Mouse (Mus musculus) heart, embryonic 14.5 days (tissue): Measurements from ENCODE around the gene B3gnt7. TPM values are rescaled to one million over a fixed set of nuclear protein-coding genes. Genes with fewer than 3 reads are reported as not detected.
"Not testable (repeated sequence)": the region's sequence is repeated elsewhere in the genome, so short reads cannot be mapped to it uniquely, and the experiment has no call there.

ENCODE experiments used
- ATAC-seq: fragments of 200-750 bp; cut with Nextera tagmentation; 2 replicates; pipeline ENCODE4 v1.8.0; 2017; ENCODE audit warnings: low read depth, moderate TSS enrichment; ENCODE audit not compliant: insufficient number of reproducible peaks, insufficient read depth, low FRiP score
- H3K27ac ChIP-seq, 2 experiments: fragments of 200-500 bp in 1 of 2; fragments of 300-500 bp in 1 of 2; sonication (generic) in 1 of 2; replicated peaks in 1 of 2; 2 replicates each; pipeline ENCODE4 v1.5.1; 2012 to 2014; ENCODE audit warnings: low read depth in 2 of 2, low read length in 2 of 2, control low read depth in 1 of 2, mild to moderate bottlenecking in 1 of 2, mixed read lengths in 1 of 2; ENCODE audit not compliant: control insufficient read depth in 1 of 2, insufficient read depth in 1 of 2
- H3K27me3 ChIP-seq: fragments of 300-500 bp; sonication (generic); 2 replicates; pipeline ENCODE4 v1.6.1; 2014; ENCODE audit warnings: mild to moderate bottlenecking, low read length, control low read depth; ENCODE audit not compliant: control insufficient read depth, insufficient read depth
- H3K36me3 ChIP-seq: fragments of 300-500 bp; sonication (generic); 2 replicates; pipeline ENCODE4 v1.6.1; 2014; ENCODE audit warnings: mild to moderate bottlenecking, control low read depth, low read length, mixed read lengths; ENCODE audit not compliant: control insufficient read depth, insufficient read depth
- H3K4me1 ChIP-seq, 2 experiments: fragments of 200-500 bp in 1 of 2; fragments of 300-500 bp in 1 of 2; sonication (generic) in 1 of 2; 2 replicates each; pipeline ENCODE4 v1.6.1; 2012 to 2014; ENCODE audit warnings: low read length in 2 of 2, control low read depth in 1 of 2, mixed read lengths in 1 of 2; ENCODE audit not compliant: control insufficient read depth in 2 of 2, insufficient read depth in 2 of 2
- H3K4me2 ChIP-seq: fragments of 300-500 bp; sonication (generic); 2 replicates; pipeline ENCODE4 v1.6.1; 2014; ENCODE audit warnings: mild to moderate bottlenecking, low read length
- H3K4me3 ChIP-seq, 2 experiments: fragments of 200-500 bp in 1 of 2; fragments of 300-500 bp in 1 of 2; sonication (generic) in 1 of 2; 2 replicates each; pipeline ENCODE4 v1.5.1; 2012 to 2014; ENCODE audit warnings: low read length in 2 of 2, mild to moderate bottlenecking in 2 of 2, control low read depth in 1 of 2, low read depth in 1 of 2, moderate library complexity in 1 of 2; ENCODE audit not compliant: control insufficient read depth in 1 of 2, insufficient read depth in 1 of 2
- H3K9ac ChIP-seq: fragments of 300-500 bp; sonication (generic); 2 replicates; pipeline ENCODE4 v1.6.1; 2014; ENCODE audit warnings: mild to moderate bottlenecking, low read length
- H3K9me3 ChIP-seq: fragments of 300-500 bp; sonication (generic); 2 replicates; pipeline ENCODE4 v1.6.1; 2016; ENCODE audit warnings: low read length, control low read depth; ENCODE audit not compliant: control insufficient read depth
- WGBS: fragments of 180-500 bp; shearing (Covaris S2); extraction: QIAGEN DNeasy Blood & Tissue Kit; methylation state at CpG from one replicate; pipeline ENCODE4 v1.1.7; 2014; 5-methylcytosine and 5-hydroxymethylcytosine counted together
- polyA plus RNA-seq: library from polyadenylated mRNA; unstranded; fragments of >200 nt; fragmentation: Nextera tagmentation; extraction: Ambion mirVana; gene quantifications from 2 replicates; pipeline ENCODE4 v1.2.1, GENCODE M21; 2014

Gene B3gnt7
- polyA plus RNA-seq, 1 experiment from 2014 or later: 3.5 TPM

- Histone ChIP-seq H3K4me2 (no peak overlapping the region), H3K4me1 (no peaks in the 10 kb centered on the region), H3K9ac (no peak overlapping the region), H3K27ac (no peak overlapping the region), H3K36me3 (no peaks in the 10 kb centered on the region), H3K9me3 (no peaks in the 10 kb centered on the region), H3K4me3 (no peak overlapping the region), H3K27me3 (no peaks in the 10 kb centered on the region)
- no peak for ATAC-seq
- 47% methylated on average over 2 of the region's 2 CpGs for WGBS
Measured at GRCm38 (mm10) chr1:86336330-86336729, 33.7 kb downstream of the B3gnt7 start.

- 28% methylated on average over 4 of the region's 4 CpGs for WGBS
- Histone ChIP-seq H3K9ac (no peak overlapping the region), H3K4me3 (no peak overlapping the region), H3K27me3 (no peaks in the 10 kb centered on the region), H3K4me2 (no peak overlapping the region), H3K36me3 (no peaks in the 10 kb centered on the region), H3K27ac (no peak overlapping the region), H3K9me3 (no peaks in the 10 kb centered on the region), H3K4me1 (no peaks in the 10 kb centered on the region)
- ATAC-seq: 0 out of 2 replicates have a peak, but pooled peaks have one; percentile 43
Measured at GRCm38 (mm10) chr1:86339156-86339812, 36.7 kb downstream of the B3gnt7 start.

GRCm38 (mm10) chr1:86341096-86341495 lies 38.5 kb downstream of the B3gnt7 start:
- not testable (repeated sequence) for H3K4me1 ChIP-seq, H3K9ac ChIP-seq, ATAC-seq, H3K4me2 ChIP-seq, H3K27me3 ChIP-seq, H3K36me3 ChIP-seq, H3K4me3 ChIP-seq, H3K9me3 ChIP-seq, H3K27ac ChIP-seq
- WGBS: 92% methylated on average over 2 of the region's 2 CpGs

- Histone ChIP-seq H3K9me3 (no peaks in the 10 kb centered on the region), H3K4me1 (no peaks in the 10 kb centered on the region), H3K27me3 (no peaks in the 10 kb centered on the region), H3K27ac (no peak overlapping the region), H3K4me3 (no peak overlapping the region), H3K9ac (no peak overlapping the region), H3K36me3 (peaks cover 6% of the 10 kb centered on the region), H3K4me2 (no peak overlapping the region)
- WGBS: 87% methylated on average over 2 of the region's 2 CpGs
- ATAC-seq: no peak
Measured at GRCm38 (mm10) chr1:86342371-86342770, 39.7 kb downstream of the B3gnt7 start.

- no peak for ATAC-seq
- H3K27ac ChIP-seq: no peak overlapping the region
- H3K4me3 ChIP-seq: no peak overlapping the region
- no peaks in the 10 kb centered on the region for H3K27me3 ChIP-seq
- H3K4me1 ChIP-seq: no peaks in the 10 kb centered on the region
- H3K9ac ChIP-seq: no peak overlapping the region
- 89% methylated on average over 1 of the region's 1 CpGs for WGBS
- H3K9me3 ChIP-seq: no peaks in the 10 kb centered on the region
- H3K36me3 ChIP-seq: peaks cover 14% of the 10 kb centered on the region
- H3K4me2 ChIP-seq: no peak overlapping the region
Measured at GRCm38 (mm10) chr1:86343087-86343645, 40.5 kb downstream of the B3gnt7 start.

- 52% methylated on average over 4 of the region's 4 CpGs for WGBS
- no peak for ATAC-seq
Measured at GRCm38 (mm10) chr1:86343969-86344861, 41.6 kb downstream of the B3gnt7 start.

GRCm38 (mm10) chr1:86345069-86345468 lies 42.4 kb downstream of the B3gnt7 start:
- Histone ChIP-seq H3K4me1 (no peaks in the 10 kb centered on the region), H3K27ac (no peak overlapping the region), H3K4me2 (no peak overlapping the region), H3K36me3 (peaks cover 33% of the 10 kb centered on the region), H3K9me3 (no peaks in the 10 kb centered on the region), H3K27me3 (no peaks in the 10 kb centered on the region), H3K9ac (no peak overlapping the region), H3K4me3 (no peak overlapping the region)
- ATAC-seq: no peak
- WGBS: 91% methylated on average over 4 of the region's 4 CpGs

More at GRCm38 (mm10) chr1:86343969-86344861, 41.6 kb downstream of the B3gnt7 start:
- H3K9me3 ChIP-seq: no peaks in the 10 kb centered on the region
- no peak overlapping the region for H3K27ac ChIP-seq
- no peak overlapping the region for H3K9ac ChIP-seq
- no peaks in the 10 kb centered on the region for H3K27me3 ChIP-seq
- no peak overlapping the region for H3K4me2 ChIP-seq
- H3K4me1 ChIP-seq: no peaks in the 10 kb centered on the region
- H3K4me3 ChIP-seq: no peak overlapping the region
- peaks cover 25% of the 10 kb centered on the region for H3K36me3 ChIP-seq
